Mouse (Mus musculus) 3T3-L1 (cell line): Measurements from ENCODE around the gene Plcl1.
A peak's percentile ranks its signal among the peaks of the same experiment; 100 is the strongest.
"Not testable (repeated sequence)": the region's sequence is repeated elsewhere in the genome, so short reads cannot be mapped to it uniquely, and the experiment has no call there.

ENCODE experiments used
- DNase-seq: peaks from one replicate; pipeline ENCODE4 v3.0.0-alpha.2; 2015; ENCODE audit warnings: low read depth, low spot score

Gene Plcl1

DNA sequence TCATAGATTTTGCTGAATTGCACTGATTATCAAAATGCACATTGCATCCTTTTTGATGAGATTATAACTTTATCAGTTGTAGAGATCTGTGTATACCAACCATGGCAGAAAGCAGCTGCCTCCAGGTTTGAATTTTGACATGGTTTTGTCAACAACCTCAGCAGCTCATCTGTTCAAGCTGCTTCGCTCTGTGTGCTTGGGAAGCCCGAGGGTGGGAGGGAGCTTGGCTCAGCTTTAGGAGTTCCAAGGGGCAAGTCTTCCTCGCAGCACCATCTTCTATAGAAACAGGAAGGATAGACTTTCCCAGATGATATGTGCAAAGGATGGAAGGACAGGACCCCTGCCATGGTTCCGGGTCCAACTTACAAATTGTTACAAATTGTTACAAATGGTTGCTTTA lies 32.9 kb downstream of the Plcl1 start:
- no peak for DNase-seq

GRCm38 (mm10) chr1:55445043-55445688 lies 39.4 kb downstream of the Plcl1 start:
- DNase-seq: no peak

DNA sequence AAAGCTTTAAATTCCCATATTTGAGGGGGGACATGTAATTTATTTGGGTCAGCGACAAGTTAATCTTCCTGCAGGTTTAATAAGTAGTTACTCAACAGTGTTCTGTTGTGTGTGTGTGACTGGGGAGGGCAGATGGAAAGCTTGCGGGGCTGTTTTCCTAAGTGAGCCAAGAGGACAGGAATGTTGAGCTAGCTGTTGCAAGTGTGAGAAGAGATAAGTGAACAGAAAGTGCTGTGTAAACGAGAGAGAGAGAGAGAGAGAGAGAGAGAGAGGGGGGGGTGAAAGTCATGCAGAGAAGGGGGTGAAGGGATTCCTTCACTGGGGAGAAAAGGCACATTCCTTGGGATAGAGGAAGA lies 39.9 kb downstream of the Plcl1 start:
- no peak for DNase-seq

GRCm38 (mm10) chr1:55446273-55446672 lies 40.6 kb downstream of the Plcl1 start:
- no peak for DNase-seq

- no peak for DNase-seq
Observed at GRCm38 (mm10) chr1:55446876-55447275, 41.2 kb downstream of the Plcl1 start.

GRCm38 (mm10) chr1:55447661-55448060 lies 41.9 kb downstream of the Plcl1 start:
- DNase-seq: peak; percentile 13

GRCm38 (mm10) chr1:55448104-55448503 lies 42.4 kb downstream of the Plcl1 start:
- no peak for DNase-seq

- no peak for DNase-seq
Observed at GRCm38 (mm10) chr1:55449779-55450178, 44.1 kb downstream of the Plcl1 start.

DNA sequence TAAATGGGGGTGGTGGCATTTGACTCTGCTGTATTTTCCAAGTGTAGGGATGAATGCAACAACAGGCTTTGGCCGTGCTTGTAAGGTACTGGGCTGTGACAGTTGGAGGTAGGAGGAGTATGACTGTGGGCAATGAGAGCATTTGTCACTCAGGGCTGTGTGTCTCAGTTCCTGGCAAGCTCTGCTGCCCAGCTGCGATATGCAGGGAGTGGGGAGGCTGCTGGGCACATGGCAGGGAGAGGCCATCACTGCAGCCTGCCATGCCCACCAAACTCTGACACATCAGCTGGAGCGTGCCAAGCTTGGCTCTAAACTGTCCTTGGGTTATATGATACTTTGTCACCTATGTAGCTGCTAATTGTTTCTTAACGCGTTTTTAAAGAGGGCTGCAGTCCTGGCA lies 48.4 kb downstream of the Plcl1 start:
- no peak for DNase-seq

DNA sequence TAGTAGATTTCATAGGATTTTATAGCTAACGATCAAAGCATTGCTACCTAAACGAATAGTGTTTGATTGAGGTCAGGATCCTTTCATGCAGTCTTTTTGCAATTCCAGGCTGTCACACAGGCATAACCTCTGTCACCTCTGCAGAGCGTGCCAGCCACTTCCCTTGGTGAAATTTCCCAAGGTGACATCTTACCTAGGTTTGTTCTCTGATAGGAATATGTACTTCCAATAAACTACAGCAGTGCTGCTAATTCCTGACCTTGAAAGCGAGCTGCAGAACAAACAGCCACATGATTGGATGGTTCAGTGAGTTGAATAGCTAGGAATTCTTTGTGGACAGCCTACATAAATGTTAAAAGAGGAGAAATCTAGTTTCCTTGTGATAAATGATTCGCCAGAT lies 56.6 kb downstream of the Plcl1 start:
- DNase-seq: no peak

DNA sequence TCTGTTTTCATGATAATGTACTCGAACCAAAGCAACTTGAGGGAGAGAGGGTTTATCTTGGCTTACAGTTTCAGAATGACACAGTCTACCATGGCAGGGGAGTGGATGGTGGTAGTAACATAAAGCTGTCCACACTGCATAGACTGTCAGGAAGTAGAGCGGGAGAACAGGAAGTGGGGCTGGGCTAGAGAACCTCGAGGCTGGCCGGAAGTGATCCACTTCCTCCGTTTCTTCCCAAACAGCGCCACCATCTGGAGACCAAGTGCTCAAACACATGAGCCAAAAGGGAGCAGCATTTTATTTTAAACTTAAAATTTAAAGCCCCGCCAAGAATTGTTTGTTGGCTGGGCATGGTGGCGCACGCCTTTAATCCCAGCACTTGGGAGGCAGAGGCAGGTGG lies 68.0 kb downstream of the Plcl1 start:
- no peak for DNase-seq

DNA sequence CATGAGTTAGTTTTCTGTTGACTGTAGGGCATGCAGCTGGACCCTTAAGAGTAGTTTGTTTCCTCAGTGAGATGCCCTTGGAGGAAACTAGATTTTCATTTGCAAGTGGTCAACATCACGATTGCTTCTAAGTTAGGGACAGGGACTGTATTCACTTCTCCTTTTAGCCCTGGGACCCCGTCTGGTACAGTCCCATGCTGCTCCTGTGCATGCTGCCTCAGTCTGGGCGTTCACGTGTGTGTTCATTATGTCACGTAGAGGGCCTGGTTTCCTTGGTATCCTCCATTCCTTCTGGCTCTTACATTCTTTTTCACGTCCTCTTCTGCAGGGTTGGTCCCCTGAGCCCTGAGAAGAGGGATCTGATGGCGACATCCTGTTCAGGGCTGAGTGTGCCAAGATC lies 69.3 kb downstream of the Plcl1 start:
- no peak for DNase-seq

- not testable (repeated sequence) for DNase-seq
Observed at GRCm38 (mm10) chr1:55487371-55487770, 81.7 kb downstream of the Plcl1 start.

GRCm38 (mm10) chr1:55488261-55488660 lies 82.5 kb downstream of the Plcl1 start:
- peak; percentile 25 for DNase-seq

- peak; percentile 34 for DNase-seq
Observed at GRCm38 (mm10) chr1:55489355-55489754, 83.6 kb downstream of the Plcl1 start.

- DNase-seq: no peak
Observed at GRCm38 (mm10) chr1:55499872-55500271, 94.2 kb downstream of the Plcl1 start.

DNA sequence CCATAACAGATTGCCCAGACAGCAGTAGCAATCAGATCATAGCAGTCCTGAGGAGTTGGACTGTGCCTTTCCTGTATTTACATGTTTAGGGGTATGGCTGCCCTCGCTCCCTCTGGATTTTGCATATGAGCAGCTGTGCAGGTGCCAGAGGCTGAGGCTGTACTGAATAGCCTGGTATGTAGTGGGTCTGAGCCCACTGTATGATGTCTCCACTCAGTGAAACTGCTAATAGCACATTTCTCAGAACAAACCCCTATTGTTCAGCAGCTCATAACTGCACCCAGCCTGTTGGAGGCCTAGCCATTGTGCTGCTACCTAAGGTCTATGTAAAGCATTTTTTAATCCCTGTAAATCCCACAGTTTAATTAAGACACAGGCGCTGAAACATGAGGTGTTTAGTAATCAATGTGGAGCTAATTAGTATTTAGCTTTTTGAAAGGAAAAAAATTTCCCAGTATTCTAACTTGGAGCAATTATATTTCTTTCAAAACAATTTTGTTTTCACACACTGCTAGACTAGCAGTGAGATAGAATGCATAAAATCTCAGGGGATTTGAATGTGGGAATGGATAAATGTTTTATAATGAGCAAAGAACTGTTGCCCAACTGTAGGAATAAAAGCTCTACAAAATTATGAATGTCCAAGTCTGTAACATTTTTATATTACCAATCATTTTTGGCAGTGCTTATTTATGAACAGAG lies 95.4 kb downstream of the Plcl1 start:
- no peak for DNase-seq

DNA sequence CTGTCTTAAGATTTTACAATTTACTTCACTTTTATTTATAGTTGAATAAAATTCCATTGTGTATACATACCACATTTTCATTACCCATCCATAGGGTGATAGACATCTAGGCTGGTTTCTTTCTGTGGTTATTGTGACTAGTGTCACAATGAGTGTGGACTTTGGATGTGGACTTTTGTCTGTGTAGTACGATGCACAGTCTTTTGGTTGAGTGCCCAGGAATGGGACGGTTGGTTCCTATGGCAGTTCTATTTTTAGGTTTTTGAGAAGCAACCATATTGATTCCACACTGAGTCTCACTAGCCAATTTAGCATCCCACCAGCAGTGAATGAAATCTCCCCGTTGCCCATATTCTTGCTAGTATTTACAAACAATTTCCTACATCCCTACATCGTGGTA lies 100.1 kb downstream of the Plcl1 start:
- no peak for DNase-seq

GRCm38 (mm10) chr1:55507061-55507460 lies 101.3 kb downstream of the Plcl1 start:
- no peak for DNase-seq

GRCm38 (mm10) chr1:55509587-55509986 lies 103.9 kb downstream of the Plcl1 start:
- DNase-seq: no peak

GRCm38 (mm10) chr1:55512165-55512564 lies 106.4 kb downstream of the Plcl1 start:
- no peak for DNase-seq

DNA sequence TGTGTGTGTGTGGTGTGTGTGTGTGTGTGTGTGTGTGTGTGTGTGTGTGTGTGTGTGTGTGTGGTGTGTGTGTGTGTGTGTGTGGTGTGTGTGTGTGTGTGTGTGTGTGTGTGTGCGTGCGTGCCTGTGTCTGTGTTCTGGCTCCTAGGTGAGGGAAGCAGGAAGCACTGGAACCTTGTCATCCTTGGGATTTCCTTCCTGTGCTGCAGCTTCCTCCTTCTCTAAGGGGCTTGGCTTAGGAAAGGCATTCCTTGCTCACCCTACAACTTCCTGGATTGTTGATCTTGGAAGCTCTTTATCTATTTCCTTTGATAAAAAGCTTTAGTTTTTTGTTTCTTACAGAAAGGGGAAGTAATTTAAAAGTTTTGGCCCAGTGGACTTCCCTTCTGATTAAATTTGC lies 107.1 kb downstream of the Plcl1 start:
- DNase-seq: not testable (repeated sequence)

- no peak for DNase-seq
Observed at GRCm38 (mm10) chr1:55517182-55517581, 111.5 kb downstream of the Plcl1 start.

DNA sequence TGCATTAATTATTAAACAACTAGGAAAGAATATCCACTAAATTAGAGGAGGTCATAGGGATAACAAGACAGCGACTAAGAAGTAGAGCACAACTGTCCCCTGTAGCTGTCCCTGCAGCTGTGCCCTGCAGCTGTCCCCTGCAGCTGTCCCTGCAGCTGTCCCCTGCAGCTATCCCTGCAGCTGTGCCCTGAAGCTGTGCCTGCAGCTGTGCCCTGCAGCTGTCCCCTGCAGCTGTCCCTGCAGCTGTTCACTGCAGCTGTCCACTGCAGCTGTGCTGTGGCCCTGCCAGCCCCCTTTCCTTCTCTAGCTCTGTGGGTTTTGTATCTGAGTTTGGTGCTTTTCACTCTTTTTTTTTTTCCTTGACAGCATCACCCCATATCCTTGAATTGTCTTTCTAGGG lies 118.2 kb downstream of the Plcl1 start:
- no peak for DNase-seq
